Comparison of ENCODE assay signal across 7 mouse cellular contexts in genomic region chr5:111178324-111179076, GRCm38 (mm10).
DNase-seq lines count a peak whose midpoint lies in the region; ATAC-seq and TF ChIP-seq lines count a peak whose summit lies in the region.

No protein-coding gene starts in this region.

- no peaks in the 10 kb centered on the region for H3K9me3 ChIP-seq in embryonic facial prominence, embryonic 12.5 days
- H3K9me3 ChIP-seq in hindbrain, embryonic 15.5 days: no peaks in the 10 kb centered on the region
- no peaks in the 10 kb centered on the region for H3K9me3 ChIP-seq in liver, embryonic 12.5 days (replicated peaks)

- H3K4me3 ChIP-seq in embryonic facial prominence, embryonic 12.5 days: no peak overlapping the region
- no peak overlapping the region for H3K4me3 ChIP-seq in hindbrain, embryonic 15.5 days
- no peak overlapping the region for H3K4me3 ChIP-seq in liver, embryonic 12.5 days
- H3K4me3 ChIP-seq in myocyte: no peak overlapping the region

- peak overlapping the region; percentile 12; the same call in 1 of the 2 replicates for H3K27ac ChIP-seq in embryonic facial prominence, embryonic 12.5 days
- peak overlapping the region; percentile 73; the same call in 1 of the 2 replicates for H3K27ac ChIP-seq in hindbrain, embryonic 15.5 days (replicated peaks)
- no peak overlapping the region for H3K27ac ChIP-seq in liver, embryonic 12.5 days

- peak; percentile 62 for DNase-seq in adrenal gland, adult 2 months
- DNase-seq in thymus, postnatal 25 days: peak; percentile 81
- no peak for DNase-seq in MN1 (ENCODE audit: low spot score)

- 42% methylated on average over 21 of the region's 21 CpGs for WGBS in embryonic facial prominence, embryonic 12.5 days
- 57% methylated on average over 21 of the region's 21 CpGs for WGBS in hindbrain, embryonic 15.5 days
- WGBS in liver, embryonic 12.5 days (ENCODE audit: insufficient replicate concordance): 25% methylated on average over 21 of the region's 21 CpGs

- H3K9ac ChIP-seq in embryonic facial prominence, embryonic 12.5 days: no peak overlapping the region
- no peak overlapping the region for H3K9ac ChIP-seq in hindbrain, embryonic 15.5 days
- no peak overlapping the region for H3K9ac ChIP-seq in liver, embryonic 12.5 days

- H3K4me1 ChIP-seq in embryonic facial prominence, embryonic 12.5 days: peaks cover 47% of the 10 kb centered on the region
- H3K4me1 ChIP-seq in hindbrain, embryonic 15.5 days (replicated peaks): peaks cover 77% of the 10 kb centered on the region
- peaks cover 7% of the 10 kb centered on the region for H3K4me1 ChIP-seq in liver, embryonic 12.5 days

- peaks cover 8% of the 10 kb centered on the region for H3K36me3 ChIP-seq in embryonic facial prominence, embryonic 12.5 days
- H3K36me3 ChIP-seq in hindbrain, embryonic 15.5 days: no peaks in the 10 kb centered on the region
- H3K36me3 ChIP-seq in liver, embryonic 12.5 days: no peaks in the 10 kb centered on the region
- H3K36me3 ChIP-seq in myocyte (ENCODE audit: control insufficient read depth, insufficient read depth): no peaks in the 10 kb centered on the region

- H3ac ChIP-seq in myocyte (ENCODE audit: control insufficient read depth, insufficient read length): no peak overlapping the region

- no peak for TF ChIP-seq POLR2A in myocyte (IDR thresholded peaks at IDR 0.05; ENCODE audit: insufficient read length, low read depth)

- no peak overlapping the region for H3K4me2 ChIP-seq in embryonic facial prominence, embryonic 12.5 days (replicated peaks)
- no peak overlapping the region for H3K4me2 ChIP-seq in hindbrain, embryonic 15.5 days
- peak overlapping the region; percentile 19; the same call in 1 of the 2 replicates for H3K4me2 ChIP-seq in liver, embryonic 12.5 days
- no peak overlapping the region for H3K4me2 ChIP-seq in myocyte (ENCODE audit: low read depth)

- H3K27me3 ChIP-seq in embryonic facial prominence, embryonic 12.5 days: no peaks in the 10 kb centered on the region; the same call in 1 of the 2 replicates
- no peaks in the 10 kb centered on the region for H3K27me3 ChIP-seq in hindbrain, embryonic 15.5 days
- H3K27me3 ChIP-seq in liver, embryonic 12.5 days (replicated peaks): no peaks in the 10 kb centered on the region
- no peaks in the 10 kb centered on the region for H3K27me3 ChIP-seq in myocyte (ENCODE audit: control insufficient read depth, insufficient read depth, insufficient read length)

- H3K79me2 ChIP-seq in myocyte (ENCODE audit: control insufficient read depth, insufficient read depth): no peaks in the 10 kb centered on the region

- ATAC-seq in embryonic facial prominence, embryonic 12.5 days (ENCODE audit: insufficient number of reproducible peaks, insufficient read depth, low FRiP score, low TSS enrichment): no peak
- no peak for ATAC-seq in hindbrain, embryonic 15.5 days (ENCODE audit: low FRiP score, low read depth)
- ATAC-seq in liver, embryonic 12.5 days: no peak

TF ChIP-seq in myocyte, 11 proteins besides CTCF, POLR2A, EP300 and RAD21:
- TF ChIP-seq E2F4 (IDR thresholded peaks at IDR 0.05; ENCODE audit: insufficient read depth): no peak
- TF ChIP-seq MYOD1 (IDR thresholded peaks at IDR 0.05; ENCODE audit: control insufficient read depth in 1 of 3, insufficient read length in 2 of 3, low read depth in 2 of 3): peak in 2 of 3 experiments; percentile 59 to 72
- TF ChIP-seq MYOG (IDR thresholded peaks at IDR 0.05; ENCODE audit: control insufficient read depth in 1 of 3, insufficient read depth in 1 of 3, insufficient read length in 2 of 3, low read depth in 2 of 3): peak in 1 of 3 experiments; percentile 65
